10 mouse cellular contexts compared by ENCODE assay signal in genomic region chr13:114757459-114757858, GRCm38 (mm10).
DNase-seq lines count a peak whose midpoint lies in the region; ATAC-seq and TF ChIP-seq lines count a peak whose summit lies in the region.
"Had no signal": no experiment of that assay in that cellular context is flagged by ENCODE, and none has a peak within 500 bp of the region (broad histone marks: within the 10 kb centered on the region; RNA-seq: fewer than 3 reads in every experiment).

No protein-coding gene starts in this region.

- peak; percentile 43 for TF ChIP-seq CTCF in liver, embryonic 14.5 days (IDR thresholded peaks at IDR 0.05; ENCODE audit: low read depth)
- TF ChIP-seq CTCF in cortical plate, adult 2 months (IDR thresholded peaks at IDR 0.05; ENCODE audit: extremely low read depth, insufficient read depth, low read length), result peak; percentile 60

- H3K4me2 ChIP-seq in liver, embryonic 14.5 days (ENCODE audit: low read depth), result no peak overlapping the region
- H3K4me2 ChIP-seq in liver, embryonic 12.5 days, result no peak overlapping the region
- H3K4me2 ChIP-seq: embryonic facial prominence, embryonic 15.5 days; liver, embryonic 15.5 days had no signal

- no peak for TF ChIP-seq EP300 in liver, embryonic 14.5 days (IDR thresholded peaks at IDR 0.05; ENCODE audit: low read depth)

- H3K4me1 ChIP-seq in liver, embryonic 14.5 days (replicated peaks; ENCODE audit: control insufficient read depth in 2 of 2, insufficient read depth in 2 of 2, low read length in 1 of 2), result no peaks in the 10 kb centered on the region
- no peaks in the 10 kb centered on the region for H3K4me1 ChIP-seq in liver, embryonic 12.5 days
- H3K4me1 ChIP-seq in cortical plate, adult 2 months (ENCODE audit: control insufficient read depth, insufficient read depth, low read length), result no peaks in the 10 kb centered on the region
- H3K4me1 ChIP-seq: embryonic facial prominence, embryonic 15.5 days; liver, embryonic 15.5 days had no signal

- no peak for TF ChIP-seq POLR2A in cortical plate, adult 2 months (IDR thresholded peaks at IDR 0.05; ENCODE audit: extremely low read depth, insufficient read depth, low read length)

- H3K4me3 ChIP-seq in liver, embryonic 14.5 days (ENCODE audit: insufficient read depth in 1 of 2, low read depth in 2 of 2, low read length in 2 of 2), result no peak overlapping the region
- no peak overlapping the region for H3K4me3 ChIP-seq in liver, embryonic 12.5 days
- no peak overlapping the region for H3K4me3 ChIP-seq in cortical plate, adult 2 months (ENCODE audit: insufficient read depth, low read length)
- H3K4me3 ChIP-seq: embryonic facial prominence, embryonic 15.5 days; liver, embryonic 15.5 days had no signal

- no peak overlapping the region for H3K27ac ChIP-seq in liver, embryonic 14.5 days
- H3K27ac ChIP-seq in liver, embryonic 12.5 days, result no peak overlapping the region
- H3K27ac ChIP-seq in cortical plate, adult 2 months (ENCODE audit: insufficient read depth, low read length), result no peak overlapping the region
- H3K27ac ChIP-seq: embryonic facial prominence, embryonic 15.5 days; liver, embryonic 15.5 days had no signal

- DNase-seq in cerebellum, adult 9-11 months, result no peak
- DNase-seq in liver, embryonic 14.5 days (ENCODE audit: low read depth in 3 of 3, low spot score in 3 of 3), result no peak
- DNase-seq in kidney, postnatal 14 days, result peak; percentile 33
- DNase-seq in retina, postnatal 1 day, result peak; percentile 15
- DNase-seq in spleen, postnatal 10 days (ENCODE audit: low spot score in 2 of 2), result no peak

- no peaks in the 10 kb centered on the region for H3K36me3 ChIP-seq in liver, embryonic 14.5 days (replicated peaks; ENCODE audit: control insufficient read depth, insufficient read depth, low read depth)
- H3K36me3 ChIP-seq in liver, embryonic 12.5 days, result no peaks in the 10 kb centered on the region
- H3K36me3 ChIP-seq: embryonic facial prominence, embryonic 15.5 days; liver, embryonic 15.5 days had no signal

- no peaks in the 10 kb centered on the region for H3K27me3 ChIP-seq in liver, embryonic 14.5 days (ENCODE audit: control insufficient read depth, insufficient read depth, low read length)
- H3K27me3 ChIP-seq in liver, embryonic 12.5 days (replicated peaks), result no peaks in the 10 kb centered on the region
- H3K27me3 ChIP-seq: embryonic facial prominence, embryonic 15.5 days; liver, embryonic 15.5 days had no signal

- peak; percentile 40; the same call in 1 of the 2 replicates for ATAC-seq in cerebellum, adult (ENCODE audit: insufficient number of reproducible peaks, low FRiP score, low TSS enrichment)
- ATAC-seq in liver, embryonic 14.5 days (ENCODE audit: insufficient read depth), result no peak
- no peak for ATAC-seq in liver, embryonic 12.5 days

- no peak overlapping the region for H3K9ac ChIP-seq in liver, embryonic 14.5 days (replicated peaks)
- no peak overlapping the region for H3K9ac ChIP-seq in liver, embryonic 12.5 days
- H3K9ac ChIP-seq: embryonic facial prominence, embryonic 15.5 days; liver, embryonic 15.5 days had no signal

- H3K9me3 ChIP-seq in liver, embryonic 14.5 days (ENCODE audit: control insufficient read depth, low read length), result no peaks in the 10 kb centered on the region
- no peaks in the 10 kb centered on the region for H3K9me3 ChIP-seq in liver, embryonic 12.5 days (replicated peaks)
- H3K9me3 ChIP-seq: embryonic facial prominence, embryonic 15.5 days; liver, embryonic 15.5 days had no signal

Comparison
In these comparisons a context has a peak if more than half of its experiments do, and no peak if none do; other contexts are left out.
1. DNase-seq: peak in kidney, postnatal 14 days (single experiment) and retina, postnatal 1 day (single experiment); none in cerebellum, adult 9-11 months (single experiment), liver, embryonic 14.5 days (0 of 3) and spleen, postnatal 10 days (0 of 2).